Mouse (Mus musculus) midbrain, embryonic 10.5 days (tissue): ENCODE data around the gene Gprin2. TPM values are rescaled to one million over a fixed set of nuclear protein-coding genes. Genes with fewer than 3 reads are reported as not detected.

Experiments used
- DNase-seq: peaks from one replicate; pipeline ENCODE4 v3.0.0-alpha.2; 2017; ENCODE audit warnings: low spot score
- H3K27ac ChIP-seq: fragments of 300-500 bp; sonication (generic); replicated peaks from 2 replicates; pipeline ENCODE4 v1.5.1; 2016; ENCODE audit warnings: mild to moderate bottlenecking
- H3K27me3 ChIP-seq: fragments of 300-500 bp; sonication (generic); 2 replicates; pipeline ENCODE4 v1.6.1; 2016; ENCODE audit warnings: low read depth, mild to moderate bottlenecking; ENCODE audit not compliant: poor library complexity, severe bottlenecking
- H3K36me3 ChIP-seq: fragments of 300-500 bp; sonication (generic); 2 replicates; pipeline ENCODE4 v1.6.1; 2016; ENCODE audit warnings: mild to moderate bottlenecking, moderate library complexity
- H3K4me1 ChIP-seq: fragments of 300-500 bp; sonication (generic); 2 replicates; pipeline ENCODE4 v1.6.1; 2016
- H3K4me3 ChIP-seq: fragments of 300-500 bp; sonication (generic); 2 replicates; pipeline ENCODE4 v1.5.1; 2016; ENCODE audit warnings: mild to moderate bottlenecking, moderate library complexity
- H3K9me3 ChIP-seq: fragments of 300-500 bp; sonication (generic); replicated peaks from 2 replicates; pipeline ENCODE4 v1.6.1; 2016; ENCODE audit warnings: mild to moderate bottlenecking
- WGBS: fragments of 180-500 bp; shearing (Covaris S2); methylation state at CpG from one replicate; pipeline ENCODE4 v1.1.7; 2016; 5-methylcytosine and 5-hydroxymethylcytosine counted together
- polyA plus RNA-seq: library from polyadenylated mRNA; unstranded; fragments of >200 nt; fragmentation: Nextera tagmentation; extraction: Ambion mirVana; gene quantifications from 2 replicates; pipeline ENCODE4 v1.2.1, GENCODE M21; 2016

The Gprin2 gene
- polyA plus RNA-seq, 1 experiment from 2014 or later = 0.35 TPM

DNA sequence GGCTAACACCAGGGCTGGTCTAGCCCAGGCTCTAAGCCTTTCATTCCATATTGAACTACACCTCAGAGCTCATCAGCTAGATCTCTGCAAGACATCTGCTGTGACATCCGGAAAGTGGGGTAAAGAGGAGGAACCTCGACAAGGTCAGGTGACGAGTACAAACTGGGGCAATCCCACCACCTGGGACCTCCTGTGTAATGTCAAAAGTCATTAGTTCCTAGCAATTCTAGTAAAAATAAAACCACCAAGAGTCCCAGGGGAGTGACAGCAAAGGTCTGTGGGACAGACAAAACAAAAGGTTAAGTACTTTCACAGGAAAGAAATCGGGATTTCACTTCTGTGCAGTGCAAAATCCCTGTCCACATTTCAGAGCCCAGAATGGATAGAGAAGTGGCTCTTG lies 7.6 kb downstream of the Gprin2 start:
- H3K4me1 ChIP-seq = no peaks in the 10 kb centered on the region
- DNase-seq = no peak
- no peak overlapping the region for H3K27ac ChIP-seq
- H3K36me3 ChIP-seq = no peaks in the 10 kb centered on the region
- no peaks in the 10 kb centered on the region for H3K9me3 ChIP-seq
- 87% methylated on average over 4 of the region's 4 CpGs for WGBS
- H3K4me3 ChIP-seq = no peak overlapping the region
- peaks cover 3% of the 10 kb centered on the region; the same call in 1 of the 2 replicates for H3K27me3 ChIP-seq

DNA sequence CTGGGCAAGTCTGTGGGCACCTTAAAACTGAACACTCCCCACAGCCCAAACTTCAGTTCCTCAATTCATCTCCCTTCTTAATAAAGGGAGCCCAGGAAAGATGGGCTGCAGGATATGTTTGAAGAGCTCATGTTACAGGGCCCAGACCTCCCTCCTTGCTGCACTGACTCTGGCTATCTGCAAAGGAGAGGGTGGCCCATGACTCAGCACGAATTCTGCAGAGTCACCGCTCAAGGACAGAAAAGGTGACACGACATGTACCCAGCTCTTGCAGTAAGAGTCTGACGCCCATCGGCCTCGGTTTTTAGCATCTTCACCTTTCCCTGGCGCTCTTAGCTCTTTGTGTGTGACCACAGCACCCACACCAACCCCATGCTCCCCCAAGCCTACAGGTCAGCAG lies 11.1 kb downstream of the Gprin2 start:
- 81% methylated on average over 7 of the region's 7 CpGs for WGBS

GRCm38 (mm10) chr14:34188629-34189028 lies 12.8 kb downstream of the Gprin2 start:
- Histone ChIP-seq H3K4me3 (no peak overlapping the region), H3K9me3 (no peaks in the 10 kb centered on the region), H3K36me3 (no peaks in the 10 kb centered on the region), H3K27ac (no peak overlapping the region), H3K4me1 (no peaks in the 10 kb centered on the region), H3K27me3 (no peaks in the 10 kb centered on the region)
- peak; percentile 28 for DNase-seq
- 59% methylated on average over 5 of the region's 5 CpGs for whole genome bisulfite sequencing

More for the DNA sequence above, 11.1 kb downstream of the Gprin2 start:
- Histone ChIP-seq H3K9me3 (no peaks in the 10 kb centered on the region), H3K27ac (no peak overlapping the region), H3K4me3 (no peak overlapping the region), H3K36me3 (no peaks in the 10 kb centered on the region), H3K4me1 (no peaks in the 10 kb centered on the region), H3K27me3 (no peaks in the 10 kb centered on the region)
- no peak for DNase-seq

DNA sequence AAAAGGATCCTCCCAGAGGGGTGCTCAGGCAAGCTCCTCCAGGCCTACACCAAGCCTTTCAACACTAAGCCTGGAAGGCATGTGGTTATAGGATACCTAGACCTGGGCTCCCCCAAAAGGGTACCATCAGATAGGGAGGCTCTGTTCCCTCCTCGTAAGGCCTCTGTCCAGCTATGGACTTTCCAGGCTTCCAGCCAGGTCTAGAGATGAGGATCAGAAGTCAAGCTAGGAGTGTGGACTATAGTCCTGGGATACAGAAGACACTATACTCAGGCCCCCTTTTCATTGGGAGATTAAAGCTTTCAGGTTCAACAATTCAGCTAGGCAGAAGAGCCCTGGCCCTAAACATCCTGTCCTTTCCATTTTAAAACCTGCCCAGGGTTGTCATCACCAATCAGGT lies 18.4 kb downstream of the Gprin2 start:
- Histone ChIP-seq H3K27me3 (no peaks in the 10 kb centered on the region), H3K9me3 (no peaks in the 10 kb centered on the region; the same call in 1 of the 2 replicates), H3K4me3 (no peak overlapping the region), H3K4me1 (no peaks in the 10 kb centered on the region), H3K36me3 (no peaks in the 10 kb centered on the region), H3K27ac (no peak overlapping the region)
- no peak for DNase-seq
- WGBS = 93% methylated on average over 1 of the region's 1 CpGs

- Histone ChIP-seq H3K27ac (no peak overlapping the region), H3K27me3 (no peaks in the 10 kb centered on the region), H3K9me3 (no peaks in the 10 kb centered on the region; the same call in 1 of the 2 replicates), H3K36me3 (no peaks in the 10 kb centered on the region), H3K4me3 (no peak overlapping the region), H3K4me1 (no peaks in the 10 kb centered on the region)
- 88% methylated on average over 3 of the region's 3 CpGs for WGBS
- no peak for DNase-seq
These were observed 22.1 kb downstream of the Gprin2 start for GRCm38 (mm10) chr14:34179351-34179750.

GRCm38 (mm10) chr14:34171107-34171506 lies 30.3 kb downstream of the Gprin2 start:
- H3K4me1 ChIP-seq = no peaks in the 10 kb centered on the region
- 93% methylated on average over 3 of the region's 3 CpGs for whole genome bisulfite sequencing
- H3K27ac ChIP-seq = no peak overlapping the region
- H3K36me3 ChIP-seq = no peaks in the 10 kb centered on the region
- no peak overlapping the region for H3K4me3 ChIP-seq
- no peaks in the 10 kb centered on the region for H3K27me3 ChIP-seq
- no peaks in the 10 kb centered on the region for H3K9me3 ChIP-seq
- DNase-seq = no peak

DNA sequence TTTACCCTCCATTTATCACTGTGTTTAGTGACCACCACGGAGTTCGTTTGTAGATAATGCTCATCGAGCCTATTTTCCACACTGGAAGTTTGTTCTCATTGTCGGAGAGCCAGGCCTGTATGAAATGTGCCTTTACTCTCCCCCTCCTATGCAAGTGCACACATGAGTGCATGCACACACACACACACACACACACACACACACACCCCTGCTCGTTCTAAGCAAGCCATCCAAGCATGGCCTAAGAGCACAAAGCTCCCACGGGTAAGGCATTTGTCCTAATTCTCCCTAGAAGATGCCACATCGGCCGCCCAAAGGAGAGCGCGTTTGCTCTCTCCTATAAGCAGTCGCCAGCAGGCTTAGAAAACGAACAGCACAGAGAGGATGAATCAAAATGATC lies 45.7 kb downstream of the Gprin2 start:
- peaks cover 18% of the 10 kb centered on the region for H3K4me1 ChIP-seq
- H3K27me3 ChIP-seq = 0 out of 2 replicates have a peak, but pooled peaks cover 7% of the 10 kb centered on the region
- no peak overlapping the region; the same call in 1 of the 2 replicates for H3K27ac ChIP-seq
- no peaks in the 10 kb centered on the region for H3K36me3 ChIP-seq
- no peak for DNase-seq
- no peak overlapping the region for H3K4me3 ChIP-seq
- H3K9me3 ChIP-seq = no peaks in the 10 kb centered on the region
- 54% methylated on average over 12 of the region's 12 CpGs for WGBS

DNA sequence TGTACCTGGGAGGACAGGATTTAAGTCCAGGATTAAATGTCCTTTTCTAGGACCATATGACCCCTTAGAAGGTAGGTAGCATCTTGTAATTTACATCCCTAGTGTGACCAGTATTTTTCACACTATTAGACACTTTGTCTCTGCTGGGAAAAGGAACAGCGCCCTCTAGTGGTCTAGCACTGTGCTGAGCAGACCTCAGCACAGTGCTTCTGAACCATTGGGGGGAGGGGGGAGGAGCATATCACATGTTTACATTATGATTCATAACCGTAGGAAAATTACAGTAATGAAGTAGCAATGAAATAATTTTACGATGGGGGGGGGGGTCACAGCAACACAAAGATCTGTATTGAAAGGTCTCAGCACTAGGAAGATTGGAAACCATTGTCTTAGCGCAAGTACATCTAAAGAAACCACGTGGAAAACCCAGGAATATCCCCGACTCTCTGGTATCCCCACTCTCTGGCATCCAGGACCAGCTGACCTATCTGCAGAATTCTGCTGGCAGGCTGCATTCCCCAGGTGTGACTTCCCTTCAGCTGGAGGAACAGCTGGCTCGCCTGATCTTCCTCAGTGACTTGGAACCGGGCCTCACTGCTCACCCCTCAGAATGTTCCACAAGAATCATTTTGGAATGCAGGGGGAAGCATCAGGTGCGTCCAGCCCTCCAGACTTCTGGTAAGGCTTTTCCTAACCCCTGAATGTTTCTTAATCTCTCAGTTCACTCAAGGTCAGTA lies 46.7 kb downstream of the Gprin2 start:
- WGBS = 61% methylated on average over 9 of the region's 9 CpGs
- Histone ChIP-seq H3K36me3 (no peaks in the 10 kb centered on the region), H3K4me3 (no peak overlapping the region), H3K9me3 (no peaks in the 10 kb centered on the region), H3K4me1 (peaks cover 18% of the 10 kb centered on the region), H3K27me3 (peaks cover 7% of the 10 kb centered on the region; the same call in 1 of the 2 replicates), H3K27ac (no peak overlapping the region)
- peak; percentile 47 for DNase-seq

- whole genome bisulfite sequencing = 18% methylated on average over 16 of the region's 16 CpGs
- no peaks in the 10 kb centered on the region for H3K9me3 ChIP-seq
- no peak within 1 kb of the TSS; the same call in 1 of the 2 replicates for H3K27ac ChIP-seq
- DNase-seq = peak; percentile 19
- H3K4me3 ChIP-seq = no peak within 1 kb of the TSS
- H3K36me3 ChIP-seq = no peaks in the 10 kb centered on the region
- H3K27me3 ChIP-seq = peaks cover 7% of the 10 kb centered on the region; the same call in 1 of the 2 replicates
- peaks cover 18% of the 10 kb centered on the region for H3K4me1 ChIP-seq
These were observed 49.1 kb downstream of the Gprin2 start, which contains the start of gene Npy4r for GRCm38 (mm10) chr14:34152342-34152741. Gene Npy4r (minus strand): TSS chr14:34152489.

- WGBS = 90% methylated on average over 10 of the region's 10 CpGs
- Histone ChIP-seq H3K36me3 (no peaks in the 10 kb centered on the region), H3K4me3 (no peak overlapping the region), H3K4me1 (no peaks in the 10 kb centered on the region), H3K27me3 (no peaks in the 10 kb centered on the region), H3K9me3 (no peaks in the 10 kb centered on the region), H3K27ac (no peak overlapping the region)
- no peak for DNase-seq
These were observed 58.5 kb downstream of the Gprin2 start for GRCm38 (mm10) chr14:34142915-34143314.

DNA sequence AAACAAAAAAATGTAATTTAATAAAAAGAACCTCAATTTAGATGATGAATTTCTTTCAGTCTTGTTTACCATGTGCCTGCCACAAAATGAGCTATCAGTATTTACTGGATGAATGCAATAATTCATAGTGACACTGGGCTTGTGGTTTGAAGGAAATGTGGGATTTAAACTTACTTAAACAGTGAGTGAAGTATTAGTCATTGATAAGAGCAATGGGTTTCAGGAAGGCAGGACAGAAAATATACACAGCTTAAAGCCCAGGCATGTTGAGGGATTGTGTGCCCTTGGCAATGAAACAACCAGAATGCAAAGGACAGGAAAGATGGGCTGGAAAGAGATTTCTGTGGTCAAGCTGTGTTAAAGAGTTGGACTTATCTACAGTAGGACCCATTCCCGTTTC lies 59.1 kb downstream of the Gprin2 start:
- no peaks in the 10 kb centered on the region for H3K27me3 ChIP-seq
- WGBS = 88% methylated on average over 1 of the region's 1 CpGs

GRCm38 (mm10) chr14:34139671-34140664 lies 61.5 kb downstream of the Gprin2 start:
- no peaks in the 10 kb centered on the region for H3K36me3 ChIP-seq
- H3K4me3 ChIP-seq = no peak overlapping the region
- no peaks in the 10 kb centered on the region for H3K27me3 ChIP-seq
- no peaks in the 10 kb centered on the region for H3K4me1 ChIP-seq
- no peak for DNase-seq
- WGBS = 85% methylated on average over 15 of the region's 15 CpGs
- H3K9me3 ChIP-seq = no peaks in the 10 kb centered on the region
- H3K27ac ChIP-seq = no peak overlapping the region

More for the DNA sequence above, 59.1 kb downstream of the Gprin2 start:
- no peak overlapping the region for H3K27ac ChIP-seq
- no peak for DNase-seq
- no peak overlapping the region for H3K4me3 ChIP-seq
- no peaks in the 10 kb centered on the region for H3K4me1 ChIP-seq
- no peaks in the 10 kb centered on the region for H3K9me3 ChIP-seq
- no peaks in the 10 kb centered on the region for H3K36me3 ChIP-seq
